Mouse (Mus musculus) forebrain, postnatal 0 days (tissue): ENCODE measurements around the gene Yeats4. TPM values are rescaled to one million over a fixed set of nuclear protein-coding genes. Genes with fewer than 3 reads are reported as not detected.

Source experiments
- ATAC-seq: fragments of 200-750 bp; cut with Nextera tagmentation; 2 replicates; pipeline ENCODE4 v1.8.0; 2017; ENCODE audit warnings: mild to moderate bottlenecking, moderate library complexity
- DNase-seq: peaks from one replicate; pipeline ENCODE4 v3.0.0-alpha.2; 2015
- H3K27ac ChIP-seq: fragments of 300-500 bp; sonication (generic); 2 replicates; pipeline ENCODE4 v1.5.1; 2014; ENCODE audit warnings: low read depth, mild to moderate bottlenecking, antibody characterized with exemption, low read length, moderate library complexity, mixed read lengths
- H3K27me3 ChIP-seq: fragments of 300-500 bp; sonication (generic); 2 replicates; pipeline ENCODE4 v1.6.1; 2014; ENCODE audit warnings: mild to moderate bottlenecking, low read length, mixed read lengths; ENCODE audit not compliant: insufficient read depth
- H3K36me3 ChIP-seq: fragments of 300-500 bp; sonication (generic); 2 replicates; pipeline ENCODE4 v1.6.1; 2014; ENCODE audit warnings: mild to moderate bottlenecking, moderate library complexity; ENCODE audit not compliant: insufficient read depth
- H3K4me1 ChIP-seq: fragments of 300-500 bp; sonication (generic); 2 replicates; pipeline ENCODE4 v1.6.1; 2014; ENCODE audit warnings: antibody characterized with exemption; ENCODE audit not compliant: insufficient read depth
- H3K4me2 ChIP-seq: fragments of 300-500 bp; sonication (generic); 2 replicates; pipeline ENCODE4 v1.6.1; 2014; ENCODE audit warnings: low read depth, mild to moderate bottlenecking, moderate library complexity
- H3K4me3 ChIP-seq: fragments of 300-500 bp; sonication (generic); 2 replicates; pipeline ENCODE4 v1.5.1; 2014; ENCODE audit warnings: low read depth, low read length, mixed read lengths
- H3K9ac ChIP-seq: fragments of 300-500 bp; sonication (generic); 2 replicates; pipeline ENCODE4 v1.6.1; 2014; ENCODE audit warnings: mild to moderate bottlenecking
- H3K9me3 ChIP-seq: fragments of 300-500 bp; sonication (generic); 2 replicates; pipeline ENCODE4 v1.6.1; 2016; ENCODE audit warnings: low read length
- CTCF ChIP-seq: sonication (generic); IDR thresholded peaks from 2 replicates; pipeline ENCODE4 v1.5.1; 2016; ENCODE audit warnings: antibody characterized with exemption, control low read depth, low read depth
- WGBS: fragments of 180-500 bp; shearing (Covaris S2); extraction: QIAGEN DNeasy Blood & Tissue Kit; methylation state at CpG from one replicate; pipeline ENCODE4 v1.1.7; 2014; 5-methylcytosine and 5-hydroxymethylcytosine counted together
- polyA plus RNA-seq: library from polyadenylated mRNA; unstranded; fragments of >200 nt; fragmentation: Nextera tagmentation; extraction: Ambion mirVana; gene quantifications from 2 replicates; pipeline ENCODE4 v1.2.1, GENCODE M21; 2015
- total RNA-seq: library from RNA; depleted of rRNA; stranded (reverse); fragments of >200 nt; gene quantifications from 2 replicates; pipeline ENCODE4 v1.2.3, GENCODE M21; 2014

The Yeats4 gene
- total and polyA plus RNA-seq, 2 experiments from 2014 or later: 92.3 to 96.8 TPM

DNA sequence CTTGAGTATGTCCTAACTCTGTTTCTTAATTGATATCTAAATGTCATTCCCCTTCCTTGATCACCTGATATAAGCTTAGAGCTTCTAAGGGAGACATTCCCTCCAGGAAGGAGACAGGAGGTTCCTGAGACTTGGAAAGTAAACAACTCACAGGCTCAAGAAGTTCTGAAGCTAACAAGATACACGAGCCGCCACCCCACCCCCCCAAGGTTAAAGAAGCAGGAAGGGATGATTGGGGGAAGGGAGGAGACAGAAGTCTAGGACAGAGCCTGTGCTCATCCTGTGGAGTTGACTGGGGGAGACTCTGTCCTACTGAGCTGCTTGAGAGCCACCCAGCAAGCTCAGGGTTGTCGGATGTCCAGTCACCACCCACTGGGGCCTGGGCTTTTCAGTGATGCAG, 1.7 kb upstream of the Yeats4 start:
- 89% methylated on average over 3 of the region's 3 CpGs for WGBS

DNA sequence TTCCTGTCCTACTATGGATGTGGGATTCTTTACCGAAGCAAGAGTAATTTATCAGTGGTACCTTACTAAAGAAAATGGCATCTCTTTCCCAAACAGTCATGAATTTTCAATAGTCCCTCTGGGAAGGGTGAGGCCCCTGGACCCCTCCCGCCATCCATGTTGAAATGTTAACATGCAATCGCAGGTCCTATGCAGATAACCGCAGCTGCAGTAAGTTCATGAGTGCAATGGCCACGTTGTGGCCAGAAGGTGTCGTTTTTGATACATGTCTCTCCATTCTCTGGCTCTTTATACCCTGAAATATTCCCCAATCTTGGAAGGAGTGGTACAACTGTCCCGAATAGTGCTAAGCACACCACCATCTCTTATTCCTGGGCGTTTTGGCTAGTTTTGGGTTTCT, 787 bp upstream of the Yeats4 start:
- Histone ChIP-seq H3K9ac (no peak overlapping the region), H3K4me2 (peak overlapping the region; percentile 62), H3K4me1 (peaks cover 9% of the 10 kb centered on the region), H3K27me3 (no peaks in the 10 kb centered on the region; the same call in 1 of the 2 replicates), H3K9me3 (no peaks in the 10 kb centered on the region), H3K27ac (peak overlapping the region; percentile 99), H3K36me3 (peaks cover 21% of the 10 kb centered on the region), H3K4me3 (peak overlapping the region; percentile 70)
- peak; percentile 31 for TF ChIP-seq CTCF
- ATAC-seq (no peak), DNase-seq (peak; percentile 4)
- 54% methylated on average over 8 of the region's 8 CpGs for WGBS

More for the DNA sequence above, 1.7 kb upstream of the Yeats4 start:
- Histone ChIP-seq H3K4me1 (peaks cover 9% of the 10 kb centered on the region), H3K9me3 (no peaks in the 10 kb centered on the region), H3K36me3 (peaks cover 14% of the 10 kb centered on the region), H3K27ac (no peak overlapping the region), H3K27me3 (no peaks in the 10 kb centered on the region; the same call in 1 of the 2 replicates), H3K4me3 (no peak overlapping the region), H3K4me2 (no peak overlapping the region), H3K9ac (no peak overlapping the region)
- no peak for ATAC-seq
- DNase-seq: no peak
- TF ChIP-seq CTCF: no peak

DNA sequence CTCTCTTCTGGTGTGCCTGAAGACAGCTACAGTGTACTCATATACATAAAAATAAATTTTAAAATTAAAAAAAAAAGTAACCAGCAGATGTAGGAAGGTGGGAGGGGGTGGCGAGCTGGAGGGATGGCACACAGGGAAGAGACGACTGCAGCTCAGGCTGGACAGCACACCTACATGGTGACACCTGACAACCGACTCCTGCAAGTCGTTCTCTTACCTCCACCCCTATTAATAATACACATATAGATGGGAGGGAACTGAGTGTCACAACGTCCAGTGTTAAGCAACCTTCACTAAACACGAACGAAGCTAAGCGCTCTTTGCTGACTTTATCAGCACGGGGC, 577 bp downstream of the Yeats4 start:
- Histone ChIP-seq H3K4me3 (peak overlapping the region; percentile 70), H3K27me3 (no peaks in the 10 kb centered on the region), H3K9me3 (no peaks in the 10 kb centered on the region), H3K4me1 (peaks cover 9% of the 10 kb centered on the region), H3K4me2 (peak overlapping the region; percentile 62), H3K9ac (peak overlapping the region; percentile 93), H3K27ac (peak overlapping the region; percentile 99), H3K36me3 (peaks cover 25% of the 10 kb centered on the region)
- ATAC-seq: no peak
- 0% methylated on average over 9 of the region's 9 CpGs for WGBS
- DNase-seq: no peak
- no peak for TF ChIP-seq CTCF

DNA sequence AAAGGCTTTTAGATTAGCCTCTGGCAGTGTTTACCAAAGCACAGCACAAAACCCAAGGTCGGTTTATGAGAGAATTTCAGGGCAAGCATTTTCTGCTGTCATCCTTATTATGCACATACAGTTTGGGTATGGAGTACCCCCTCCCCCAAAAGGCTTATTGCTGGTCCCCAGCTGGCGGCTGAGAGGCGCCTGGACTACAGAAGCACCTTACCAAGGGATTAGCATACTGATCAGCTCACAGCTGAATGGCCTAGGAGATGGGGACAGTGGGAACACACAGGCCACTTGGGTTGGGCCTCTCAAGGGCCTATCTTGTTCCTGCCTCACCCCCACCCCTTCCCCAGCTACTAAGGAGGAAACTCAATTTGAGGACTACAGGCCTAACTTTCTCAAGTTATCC, 1.5 kb downstream of the Yeats4 start:
- no peaks in the 10 kb centered on the region for H3K9me3 ChIP-seq
- no peak for ATAC-seq
- no peak for TF ChIP-seq CTCF
- H3K27me3 ChIP-seq: no peaks in the 10 kb centered on the region
- peak overlapping the region; percentile 93 for H3K9ac ChIP-seq
- DNase-seq: no peak
- peaks cover 35% of the 10 kb centered on the region for H3K36me3 ChIP-seq
- WGBS: 25% methylated on average over 3 of the region's 3 CpGs
- no peak overlapping the region for H3K27ac ChIP-seq
- no peak overlapping the region for H3K4me3 ChIP-seq
- no peak overlapping the region; the same call in 1 of the 2 replicates for H3K4me2 ChIP-seq
- peaks cover 9% of the 10 kb centered on the region for H3K4me1 ChIP-seq

DNA sequence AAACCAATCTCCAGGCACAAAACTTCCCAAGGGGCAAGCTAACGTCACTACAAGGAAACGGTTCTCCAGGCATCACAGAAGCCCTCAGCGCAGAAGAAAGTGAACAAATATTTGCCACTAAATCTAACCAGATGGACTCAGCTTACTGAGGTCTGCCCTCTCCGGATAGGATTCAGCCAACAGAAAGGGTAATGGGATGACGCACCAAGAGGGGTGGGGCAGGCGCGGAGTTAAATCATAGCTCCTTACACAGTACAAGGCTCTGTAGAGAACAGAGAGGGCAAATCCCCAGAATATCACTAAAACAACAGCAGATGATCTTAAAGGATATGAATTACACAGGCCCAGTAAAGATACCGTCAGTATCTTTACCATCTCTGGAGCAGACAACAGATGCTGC, 6.0 kb downstream of the Yeats4 start:
- H3K4me1 ChIP-seq: peaks cover 7% of the 10 kb centered on the region
- H3K9me3 ChIP-seq: no peaks in the 10 kb centered on the region
- 97% methylated on average over 8 of the region's 8 CpGs for WGBS
- H3K9ac ChIP-seq: no peak overlapping the region
- no peak overlapping the region for H3K4me3 ChIP-seq
- ATAC-seq (no peak), DNase-seq (no peak)
- H3K36me3 ChIP-seq: peaks cover 70% of the 10 kb centered on the region
- H3K27me3 ChIP-seq: no peaks in the 10 kb centered on the region
- TF ChIP-seq CTCF: no peak
- H3K4me2 ChIP-seq: no peak overlapping the region
- H3K27ac ChIP-seq: no peak overlapping the region

DNA sequence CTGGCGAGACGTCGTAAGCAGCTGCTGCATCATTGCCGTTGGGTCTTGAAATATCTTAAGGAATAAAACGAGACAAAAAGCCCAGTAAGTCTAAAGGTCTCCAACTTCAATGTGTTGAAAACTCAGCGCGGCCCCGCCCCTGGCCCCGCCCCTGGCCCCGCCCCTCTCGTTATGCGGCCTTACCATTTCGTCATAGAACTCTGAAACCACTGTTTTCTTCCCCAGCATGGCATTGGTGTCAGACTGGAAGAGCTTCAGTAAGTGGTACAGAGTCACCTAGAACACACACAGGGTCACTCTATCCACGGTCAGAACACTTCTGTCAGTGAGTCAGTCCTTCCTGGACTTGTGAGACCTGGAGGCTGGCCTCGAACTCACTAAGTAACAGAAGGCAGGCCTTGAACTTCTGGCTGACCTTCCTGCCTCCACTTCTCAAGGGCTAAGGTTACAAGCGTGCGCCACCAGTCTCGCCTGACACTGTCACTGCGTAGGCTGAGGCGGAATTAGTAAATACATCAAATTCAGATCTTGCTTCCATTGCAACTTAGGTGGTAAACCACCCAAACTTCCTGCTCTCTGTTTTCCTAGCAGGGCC, 7.0 kb downstream of the Yeats4 start:
- 83% methylated on average over 20 of the region's 20 CpGs for WGBS
- H3K36me3 ChIP-seq: peaks cover 70% of the 10 kb centered on the region
- no peaks in the 10 kb centered on the region for H3K9me3 ChIP-seq
- H3K27ac ChIP-seq: no peak overlapping the region
- peak; percentile 12; the same call in 1 of the 2 replicates for ATAC-seq
- no peak overlapping the region for H3K9ac ChIP-seq
- H3K4me3 ChIP-seq: no peak overlapping the region
- no peak for TF ChIP-seq CTCF
- no peak overlapping the region for H3K4me2 ChIP-seq
- no peak for DNase-seq
- H3K4me1 ChIP-seq: no peaks in the 10 kb centered on the region
- no peaks in the 10 kb centered on the region for H3K27me3 ChIP-seq

DNA sequence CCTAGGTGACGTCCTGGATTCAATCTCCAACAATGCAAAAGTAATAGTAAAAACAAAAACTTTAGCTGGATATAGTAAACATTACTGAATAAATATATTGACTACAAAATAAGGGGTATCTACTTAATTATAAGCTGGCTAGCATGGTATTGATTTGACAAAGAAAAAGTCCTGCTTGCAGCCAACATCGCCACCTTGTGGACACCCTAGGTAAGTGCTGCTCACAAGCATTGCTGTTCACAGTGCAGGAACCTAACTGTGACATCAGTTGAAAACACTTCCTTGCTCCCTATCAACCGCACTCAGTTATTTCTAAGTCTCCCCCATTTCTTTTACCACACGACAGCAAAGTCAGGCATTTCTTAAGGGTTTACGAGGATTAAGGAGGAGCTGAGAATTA, 7.5 kb downstream of the Yeats4 start:
- peaks cover 64% of the 10 kb centered on the region for H3K36me3 ChIP-seq
- peak; percentile 69; the same call in 1 of the 2 replicates for ATAC-seq
- peak; percentile 83 for TF ChIP-seq CTCF

More for the DNA sequence above, 7.5 kb downstream of the Yeats4 start:
- Histone ChIP-seq H3K9ac (no peak overlapping the region), H3K27ac (no peak overlapping the region), H3K27me3 (no peaks in the 10 kb centered on the region), H3K4me2 (no peak overlapping the region), H3K9me3 (no peaks in the 10 kb centered on the region), H3K4me3 (no peak overlapping the region), H3K4me1 (no peaks in the 10 kb centered on the region)
- DNase-seq: peak; percentile 57
- 68% methylated on average over 5 of the region's 5 CpGs for WGBS
